Mouse (Mus musculus): ENCODE measurements around the gene Gdpd3. TPM values are rescaled to one million over a fixed set of nuclear protein-coding genes. Genes with fewer than 3 reads are reported as not detected.
A peak's percentile ranks its signal among the peaks of the same experiment; 100 is the strongest.

Gdpd3 gene
- polyA plus RNA-seq, 1 experiment from 2014 or later: 1.5 TPM

GRCm38 (mm10) chr7:126761529-126762067 is 4.5 kb upstream of the Gdpd3 start:
- peak overlapping the region; percentile 91 for H3K4me2 ChIP-seq
- no peaks in the 10 kb centered on the region for H3K27me3 ChIP-seq (replicated peaks)
- H3K4me1 ChIP-seq: peaks cover 39% of the 10 kb centered on the region
- 0 out of 2 replicates have a peak overlapping the region, but pooled peaks have one; percentile 63 for H3K27ac ChIP-seq (replicated peaks)
- WGBS: 74% methylated on average over 6 of the region's 6 CpGs
- no peaks in the 10 kb centered on the region for H3K9me3 ChIP-seq (replicated peaks)
- H3K36me3 ChIP-seq: peaks cover 35% of the 10 kb centered on the region
- no peak for ATAC-seq (ENCODE audit: low FRiP score)
- H3K4me3 ChIP-seq (replicated peaks): no peak overlapping the region
- H3K9ac ChIP-seq (replicated peaks): no peak overlapping the region

GRCm38 (mm10) chr7:126762471-126763008 is 3.6 kb upstream of the Gdpd3 start:
- Histone ChIP-seq H3K4me2 (peak overlapping the region; percentile 40), H3K36me3 (peaks cover 44% of the 10 kb centered on the region), H3K4me3 (replicated peaks) (peak overlapping the region; percentile 12; the same call in 1 of the 2 replicates), H3K9ac (replicated peaks) (peak overlapping the region; percentile 40), H3K9me3 (replicated peaks) (no peaks in the 10 kb centered on the region), H3K27ac (replicated peaks) (peak overlapping the region; percentile 63), H3K27me3 (replicated peaks) (no peaks in the 10 kb centered on the region), H3K4me1 (peaks cover 39% of the 10 kb centered on the region)
- no peak for ATAC-seq (ENCODE audit: low FRiP score)
- 61% methylated on average over 17 of the region's 17 CpGs for WGBS

GRCm38 (mm10) chr7:126765540-126765939 is 594 bp upstream of the Gdpd3 start:
- ATAC-seq (ENCODE audit: low FRiP score): no peak
- Histone ChIP-seq H3K4me2 (no peak overlapping the region), H3K27ac (replicated peaks) (no peak overlapping the region), H3K27me3 (replicated peaks) (no peaks in the 10 kb centered on the region), H3K36me3 (peaks cover 73% of the 10 kb centered on the region), H3K9me3 (replicated peaks) (no peaks in the 10 kb centered on the region), H3K4me3 (replicated peaks) (no peak overlapping the region), H3K4me1 (peaks cover 31% of the 10 kb centered on the region), H3K9ac (replicated peaks) (no peak overlapping the region)
- WGBS: 89% methylated on average over 9 of the region's 9 CpGs

- no peak overlapping the region for H3K4me3 ChIP-seq (replicated peaks)
- H3K4me1 ChIP-seq: peaks cover 16% of the 10 kb centered on the region
- no peak overlapping the region for H3K27ac ChIP-seq (replicated peaks)
- H3K9ac ChIP-seq (replicated peaks): no peak overlapping the region
- peaks cover 80% of the 10 kb centered on the region for H3K36me3 ChIP-seq
- no peak for ATAC-seq (ENCODE audit: low FRiP score)
- WGBS: 92% methylated on average over 8 of the region's 8 CpGs
- H3K9me3 ChIP-seq (replicated peaks): no peaks in the 10 kb centered on the region
- H3K4me2 ChIP-seq: no peak overlapping the region
- H3K27me3 ChIP-seq (replicated peaks): no peaks in the 10 kb centered on the region
Observed at GRCm38 (mm10) chr7:126767001-126767400, 867 bp downstream of the Gdpd3 start.

GRCm38 (mm10) chr7:126770784-126771183 is 4.7 kb downstream of the Gdpd3 start:
- no peak overlapping the region for H3K27ac ChIP-seq (replicated peaks)
- H3K9me3 ChIP-seq (replicated peaks): no peaks in the 10 kb centered on the region
- H3K36me3 ChIP-seq: peaks cover 57% of the 10 kb centered on the region
- peaks cover 5% of the 10 kb centered on the region for H3K4me1 ChIP-seq
- 83% methylated on average over 12 of the region's 12 CpGs for WGBS
- no peaks in the 10 kb centered on the region for H3K27me3 ChIP-seq (replicated peaks)
- no peak overlapping the region for H3K4me3 ChIP-seq (replicated peaks)
- no peak for ATAC-seq (ENCODE audit: low FRiP score)
- no peak overlapping the region for H3K9ac ChIP-seq (replicated peaks)
- no peak overlapping the region for H3K4me2 ChIP-seq

GRCm38 (mm10) chr7:126773351-126773750 is 7.2 kb downstream of the Gdpd3 start:
- H3K27ac ChIP-seq (replicated peaks): no peak overlapping the region
- no peak overlapping the region for H3K9ac ChIP-seq (replicated peaks)
- H3K36me3 ChIP-seq: peaks cover 35% of the 10 kb centered on the region
- no peak overlapping the region for H3K4me3 ChIP-seq (replicated peaks)
- 55% methylated on average over 2 of the region's 2 CpGs for WGBS
- no peak overlapping the region for H3K4me2 ChIP-seq
- no peaks in the 10 kb centered on the region for H3K9me3 ChIP-seq (replicated peaks)
- no peaks in the 10 kb centered on the region for H3K27me3 ChIP-seq (replicated peaks)
- ATAC-seq (ENCODE audit: low FRiP score): no peak
- peaks cover 27% of the 10 kb centered on the region for H3K4me1 ChIP-seq

- peaks cover 28% of the 10 kb centered on the region for H3K36me3 ChIP-seq
- H3K4me1 ChIP-seq: peaks cover 35% of the 10 kb centered on the region
- H3K27ac ChIP-seq (replicated peaks): no peak overlapping the region
- H3K27me3 ChIP-seq (replicated peaks): no peaks in the 10 kb centered on the region
- WGBS: 83% methylated on average over 2 of the region's 2 CpGs
- no peak overlapping the region for H3K9ac ChIP-seq (replicated peaks)
- no peak for ATAC-seq (ENCODE audit: low FRiP score)
- no peaks in the 10 kb centered on the region for H3K9me3 ChIP-seq (replicated peaks)
- H3K4me2 ChIP-seq: no peak overlapping the region
- no peak overlapping the region for H3K4me3 ChIP-seq (replicated peaks)
Observed at GRCm38 (mm10) chr7:126774463-126774862, 8.3 kb downstream of the Gdpd3 start.

- 91% methylated on average over 10 of the region's 10 CpGs for WGBS
- H3K9ac ChIP-seq (replicated peaks): 0 out of 2 replicates have a peak overlapping the region, but pooled peaks have one; percentile 93
- ATAC-seq (ENCODE audit: low FRiP score): no peak
- peak overlapping the region; percentile 95 for H3K4me2 ChIP-seq
- H3K9me3 ChIP-seq (replicated peaks): no peaks in the 10 kb centered on the region
- peaks cover 20% of the 10 kb centered on the region for H3K36me3 ChIP-seq
- H3K27me3 ChIP-seq (replicated peaks): no peaks in the 10 kb centered on the region
- peak overlapping the region; percentile 89 for H3K27ac ChIP-seq (replicated peaks)
- no peak overlapping the region for H3K4me3 ChIP-seq (replicated peaks)
- peaks cover 44% of the 10 kb centered on the region for H3K4me1 ChIP-seq
Observed at GRCm38 (mm10) chr7:126775185-126775977, 9.2 kb downstream of the Gdpd3 start.

- peak overlapping the region; percentile 89; the same call in 1 of the 2 replicates for H3K27ac ChIP-seq (replicated peaks)
- no peaks in the 10 kb centered on the region for H3K27me3 ChIP-seq (replicated peaks)
- peaks cover 48% of the 10 kb centered on the region for H3K4me1 ChIP-seq
- peak overlapping the region; percentile 95 for H3K4me2 ChIP-seq
- H3K36me3 ChIP-seq: peaks cover 15% of the 10 kb centered on the region
- WGBS: 71% methylated on average over 3 of the region's 3 CpGs
- no peaks in the 10 kb centered on the region for H3K9me3 ChIP-seq (replicated peaks)
- H3K4me3 ChIP-seq (replicated peaks): peak overlapping the region; percentile 87; the same call in 1 of the 2 replicates
- H3K9ac ChIP-seq (replicated peaks): peak overlapping the region; percentile 93
- no peak for ATAC-seq (ENCODE audit: low FRiP score)
Observed at GRCm38 (mm10) chr7:126775978-126776234, 9.8 kb downstream of the Gdpd3 start.

- H3K4me3 ChIP-seq (replicated peaks): peak within 1 kb of the TSS; percentile 87
- no peaks in the 10 kb centered on the region for H3K27me3 ChIP-seq (replicated peaks)
- H3K27ac ChIP-seq (replicated peaks): peak within 1 kb of the TSS; percentile 89
- under 1% methylated on average over 25 of the region's 37 CpGs for WGBS
- peaks cover 55% of the 10 kb centered on the region for H3K4me1 ChIP-seq
- peaks cover 12% of the 10 kb centered on the region; the same call in 1 of the 2 replicates for H3K36me3 ChIP-seq
- H3K4me2 ChIP-seq: peak within 1 kb of the TSS; percentile 95
- ATAC-seq (ENCODE audit: low FRiP score): peak; percentile 89
- H3K9ac ChIP-seq (replicated peaks): peak within 1 kb of the TSS; percentile 93
- no peaks in the 10 kb centered on the region for H3K9me3 ChIP-seq (replicated peaks)
Observed at GRCm38 (mm10) chr7:126776598-126777057, 10.5 kb downstream of the Gdpd3 start, which contains the start of gene Ypel3. TSS of gene Ypel3 (plus strand) at chr7:126776955.

GRCm38 (mm10) chr7:126777476-126777875 is 11.3 kb downstream of the Gdpd3 start:
- peak overlapping the region; percentile 87 for H3K4me3 ChIP-seq (replicated peaks)
- peaks cover 57% of the 10 kb centered on the region for H3K4me1 ChIP-seq
- H3K27me3 ChIP-seq (replicated peaks): no peaks in the 10 kb centered on the region
- ATAC-seq (ENCODE audit: low FRiP score): no peak
- H3K9me3 ChIP-seq (replicated peaks): no peaks in the 10 kb centered on the region
- H3K4me2 ChIP-seq: peak overlapping the region; percentile 95
- H3K9ac ChIP-seq (replicated peaks): peak overlapping the region; percentile 93
- WGBS: 54% methylated on average over 10 of the region's 10 CpGs
- H3K36me3 ChIP-seq: peaks cover 8% of the 10 kb centered on the region; the same call in 1 of the 2 replicates
- peak overlapping the region; percentile 89 for H3K27ac ChIP-seq (replicated peaks)

GRCm38 (mm10) chr7:126778147-126778546 is 12.0 kb downstream of the Gdpd3 start:
- Histone ChIP-seq H3K36me3 (peaks cover 7% of the 10 kb centered on the region; the same call in 1 of the 2 replicates), H3K4me3 (replicated peaks) (peak overlapping the region; percentile 87), H3K9ac (replicated peaks) (no peak overlapping the region), H3K9me3 (replicated peaks) (no peaks in the 10 kb centered on the region), H3K4me2 (peak overlapping the region; percentile 95), H3K4me1 (peaks cover 57% of the 10 kb centered on the region), H3K27me3 (replicated peaks) (no peaks in the 10 kb centered on the region), H3K27ac (replicated peaks) (no peak overlapping the region)
- 79% methylated on average over 3 of the region's 3 CpGs for WGBS
- no peak for ATAC-seq (ENCODE audit: low FRiP score)

All from neural tube, embryonic 15.5 days (tissue).